Mouse (Mus musculus) megakaryocyte, embryonic 14.5 days (primary cell): ENCODE results near the gene Tpra1.

Experiments used
- FLI1 ChIP-seq: IDR thresholded peaks from 2 replicates; pipeline ENCODE4 v1.6.1; 2012; ENCODE audit warnings: low read length, inconsistent platforms, mixed read lengths
- GATA1 ChIP-seq: IDR thresholded peaks from 3 replicates; pipeline ENCODE4 v1.6.1; 2012; ENCODE audit warnings: mixed read lengths, low read length, inconsistent platforms, borderline replicate concordance

DNA sequence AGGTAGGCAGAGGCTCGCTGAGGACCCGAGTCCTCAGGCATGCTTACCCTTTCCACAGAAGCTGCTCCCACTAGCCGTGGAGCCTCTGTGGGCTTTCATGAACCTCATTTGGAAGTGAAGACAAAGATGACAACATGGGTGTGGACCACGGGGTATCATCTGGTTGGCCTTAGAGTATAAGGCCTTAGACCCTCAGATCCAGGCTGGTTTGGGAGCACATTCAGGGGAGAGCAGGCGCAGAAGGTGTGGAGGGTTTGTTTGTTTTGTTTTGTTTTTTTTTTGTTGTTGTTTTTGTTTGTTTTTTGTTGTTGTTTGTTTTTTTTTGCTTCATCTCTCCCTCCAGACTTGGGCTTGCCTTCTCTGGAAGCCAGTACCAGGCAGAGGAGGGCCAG lies 36.6 kb downstream of the Tpra1 start:
- TF ChIP-seq GATA1 (no peak), FLI1 (no peak)
